Mouse (Mus musculus) lung, embryonic 16.5 days (tissue): ENCODE measurements around the gene Ugt3a1. TPM values are rescaled to one million over a fixed set of nuclear protein-coding genes. Genes with fewer than 3 reads are reported as not detected.

Experiments used
- ATAC-seq: fragments of 200-750 bp; cut with Nextera tagmentation; 2 replicates; pipeline ENCODE4 v1.8.0; 2017; ENCODE audit warnings: low read depth, mild to moderate bottlenecking, moderate library complexity
- H3K27ac ChIP-seq: fragments of 300-500 bp; sonication (generic); 2 replicates; pipeline ENCODE4 v1.5.1; 2014; ENCODE audit warnings: mild to moderate bottlenecking, control low read depth, low read length
- H3K27me3 ChIP-seq: fragments of 300-500 bp; sonication (generic); 2 replicates; pipeline ENCODE4 v1.6.1; 2014; ENCODE audit warnings: low read depth, low read length, mixed read lengths; ENCODE audit not compliant: control insufficient read depth, insufficient read depth
- H3K36me3 ChIP-seq: fragments of 300-500 bp; sonication (generic); 2 replicates; pipeline ENCODE4 v1.6.1; 2014; ENCODE audit warnings: low read length; ENCODE audit not compliant: control insufficient read depth, insufficient read depth
- H3K4me1 ChIP-seq: fragments of 300-500 bp; sonication (generic); replicated peaks from 2 replicates; pipeline ENCODE4 v1.6.1; 2014; ENCODE audit warnings: low read length, mixed read lengths; ENCODE audit not compliant: control insufficient read depth, insufficient read depth
- H3K4me2 ChIP-seq: fragments of 300-500 bp; sonication (generic); 2 replicates; pipeline ENCODE4 v1.6.1; 2014; ENCODE audit warnings: low read depth, low read length, control low read depth
- H3K4me3 ChIP-seq: fragments of 300-500 bp; sonication (generic); 2 replicates; pipeline ENCODE4 v1.5.1; 2014; ENCODE audit warnings: mild to moderate bottlenecking, low read length, control low read depth
- H3K9ac ChIP-seq: fragments of 300-500 bp; sonication (generic); 2 replicates; pipeline ENCODE4 v1.6.1; 2014; ENCODE audit warnings: low read length, control low read depth
- H3K9me3 ChIP-seq: fragments of 300-500 bp; sonication (generic); 2 replicates; pipeline ENCODE4 v1.6.1; 2016; ENCODE audit warnings: low read length; ENCODE audit not compliant: control insufficient read depth
- WGBS: fragments of 180-500 bp; shearing (Covaris S2); extraction: QIAGEN DNeasy Blood & Tissue Kit; methylation state at CpG from one replicate; pipeline ENCODE4 v1.1.7; 2014; 5-methylcytosine and 5-hydroxymethylcytosine counted together
- polyA plus RNA-seq: library from polyadenylated mRNA; unstranded; fragments of >200 nt; fragmentation: Nextera tagmentation; extraction: Ambion mirVana; gene quantifications from 2 replicates; pipeline ENCODE4 v1.2.1, GENCODE M21; 2015

Ugt3a1 gene
- polyA plus RNA-seq, 1 experiment from 2014 or later = not detected

DNA sequence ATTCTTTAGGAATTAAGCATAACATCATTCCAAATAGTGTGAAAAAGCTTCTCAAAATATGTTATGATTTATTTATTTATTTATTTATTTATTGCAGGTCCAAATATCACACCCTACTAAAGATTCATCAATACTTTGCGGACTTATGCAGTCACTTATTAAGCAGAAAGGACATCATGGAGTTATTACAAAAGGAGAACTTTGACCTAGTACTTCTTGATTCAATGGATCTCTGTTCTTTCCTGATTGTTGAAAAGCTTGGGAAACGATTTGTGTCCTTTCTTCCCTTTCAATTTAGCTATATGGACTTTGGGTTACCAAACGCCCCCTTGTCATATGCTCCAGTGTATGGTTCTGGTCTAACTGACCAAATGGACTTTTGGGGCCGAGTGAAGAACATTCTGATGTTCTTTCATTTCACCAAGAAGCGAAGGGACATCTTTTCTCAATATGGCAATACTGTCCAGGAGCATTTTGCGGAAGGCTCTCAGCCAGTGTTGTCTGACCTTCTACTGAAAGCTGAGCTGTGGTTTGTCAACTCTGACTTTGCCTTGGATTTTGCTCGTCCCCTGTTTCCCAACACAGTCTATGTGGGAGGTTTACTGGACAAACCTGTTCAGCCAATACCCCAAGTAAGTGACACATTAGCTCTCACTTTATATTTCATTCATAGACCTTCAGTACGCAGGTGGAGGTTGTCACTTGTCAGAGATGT lies 29.4 kb downstream of the Ugt3a1 start:
- H3K27ac ChIP-seq = no peak overlapping the region
- H3K27me3 ChIP-seq = no peaks in the 10 kb centered on the region
- no peaks in the 10 kb centered on the region for H3K36me3 ChIP-seq
- 71% methylated on average over 8 of the region's 8 CpGs for WGBS
- no peak overlapping the region for H3K4me3 ChIP-seq
- no peak overlapping the region for H3K9ac ChIP-seq
- no peak overlapping the region for H3K4me2 ChIP-seq
- no peaks in the 10 kb centered on the region for H3K9me3 ChIP-seq
- no peak for ATAC-seq
- no peaks in the 10 kb centered on the region for H3K4me1 ChIP-seq

- Histone ChIP-seq H3K4me2 (no peak overlapping the region), H3K4me1 (no peaks in the 10 kb centered on the region), H3K9ac (no peak overlapping the region), H3K27me3 (no peaks in the 10 kb centered on the region), H3K4me3 (no peak overlapping the region), H3K36me3 (no peaks in the 10 kb centered on the region), H3K9me3 (no peaks in the 10 kb centered on the region), H3K27ac (no peak overlapping the region)
- no peak for ATAC-seq
- WGBS = 78% methylated on average over 2 of the region's 2 CpGs
These were observed 57.9 kb downstream of the Ugt3a1 start for GRCm38 (mm10) chr15:9334596-9334995.

- Histone ChIP-seq H3K36me3 (no peaks in the 10 kb centered on the region), H3K4me2 (no peak within 1 kb of the TSS), H3K27me3 (no peaks in the 10 kb centered on the region), H3K9ac (no peak within 1 kb of the TSS), H3K27ac (no peak within 1 kb of the TSS), H3K4me1 (no peaks in the 10 kb centered on the region), H3K4me3 (no peak within 1 kb of the TSS), H3K9me3 (no peaks in the 10 kb centered on the region)
- ATAC-seq = no peak
- 81% methylated on average over 4 of the region's 4 CpGs for WGBS
These were observed 58.7 kb downstream of the Ugt3a1 start, which contains the start of gene Ugt3a2 for GRCm38 (mm10) chr15:9335341-9335740. Gene Ugt3a2, plus strand, starts transcription at chr15:9335550.

DNA sequence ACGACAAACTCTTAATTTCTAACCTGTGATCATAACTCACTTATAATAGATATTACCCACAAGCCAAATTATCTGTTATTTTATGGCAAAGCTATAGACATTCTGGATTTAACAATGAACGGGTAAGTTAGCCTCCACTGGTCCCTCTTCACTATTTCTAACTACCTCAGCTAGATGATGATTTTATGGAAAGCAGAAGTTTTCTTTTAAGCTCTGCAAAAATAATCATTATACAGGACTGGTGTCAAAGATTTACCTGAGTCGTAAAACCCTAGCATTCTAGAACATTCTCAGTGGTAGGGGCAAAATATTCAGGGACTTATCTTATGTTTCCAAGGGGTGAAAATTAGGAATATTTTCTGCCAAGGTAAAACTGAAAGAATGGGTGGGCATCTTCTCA lies 59.9 kb downstream of the Ugt3a1 start:
- H3K4me1 ChIP-seq = no peaks in the 10 kb centered on the region
- no peak overlapping the region for H3K27ac ChIP-seq
- H3K4me3 ChIP-seq = no peak overlapping the region
- H3K27me3 ChIP-seq = no peaks in the 10 kb centered on the region
- no peaks in the 10 kb centered on the region for H3K9me3 ChIP-seq
- ATAC-seq = no peak
- no peak overlapping the region for H3K4me2 ChIP-seq
- WGBS = 71% methylated on average over 3 of the region's 3 CpGs
- no peaks in the 10 kb centered on the region for H3K36me3 ChIP-seq
- H3K9ac ChIP-seq = no peak overlapping the region

DNA sequence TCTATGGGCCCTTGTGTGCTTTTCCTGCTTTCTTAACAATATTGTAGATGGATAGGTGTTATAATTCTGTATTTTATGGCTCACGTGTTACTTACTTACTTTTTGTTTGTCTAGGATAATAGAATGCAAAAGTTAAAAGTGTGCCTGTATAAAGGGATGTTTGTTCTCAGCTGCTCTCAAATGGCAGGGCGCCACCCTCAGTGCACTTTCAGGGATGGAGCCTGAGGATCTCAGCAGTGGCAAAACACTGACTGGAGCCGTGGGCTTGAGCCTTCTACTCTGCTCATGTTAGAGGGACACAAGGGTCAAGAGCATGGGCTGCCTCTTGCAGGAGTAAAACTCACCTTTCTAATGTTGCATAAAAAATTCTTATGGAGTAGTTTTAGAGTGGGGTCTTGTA lies 60.3 kb downstream of the Ugt3a1 start:
- Histone ChIP-seq H3K9me3 (no peaks in the 10 kb centered on the region), H3K27me3 (no peaks in the 10 kb centered on the region), H3K36me3 (no peaks in the 10 kb centered on the region), H3K9ac (no peak overlapping the region), H3K4me1 (no peaks in the 10 kb centered on the region), H3K4me2 (no peak overlapping the region), H3K27ac (no peak overlapping the region), H3K4me3 (no peak overlapping the region)
- no peak for ATAC-seq
- 43% methylated on average over 3 of the region's 3 CpGs for WGBS

DNA sequence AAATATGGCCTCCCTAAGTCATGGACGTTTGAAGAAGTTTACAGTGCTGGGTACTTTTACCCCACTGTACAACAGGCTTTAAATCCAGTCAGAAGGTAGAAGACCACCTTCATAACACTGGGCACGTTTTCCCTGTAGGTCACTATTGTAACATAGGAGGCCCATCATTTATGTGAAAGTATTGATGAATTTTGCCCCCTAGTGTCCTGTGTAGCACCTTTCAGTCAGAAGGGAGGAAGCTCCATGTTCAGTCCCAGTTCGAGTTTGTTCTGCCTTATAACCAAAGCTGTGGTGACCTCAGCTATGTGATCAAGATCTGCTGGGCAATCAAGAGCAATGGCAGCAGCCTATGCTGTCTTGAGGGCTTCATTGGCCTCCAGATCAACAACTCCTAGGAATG lies 72.1 kb downstream of the Ugt3a1 start:
- no peak overlapping the region for H3K4me3 ChIP-seq
- H3K27me3 ChIP-seq = no peaks in the 10 kb centered on the region
- no peaks in the 10 kb centered on the region for H3K36me3 ChIP-seq
- no peak overlapping the region for H3K4me2 ChIP-seq
- no peaks in the 10 kb centered on the region for H3K4me1 ChIP-seq
- WGBS = 34% methylated on average over 3 of the region's 3 CpGs
- no peak overlapping the region for H3K9ac ChIP-seq
- H3K27ac ChIP-seq = no peak overlapping the region
- no peak for ATAC-seq
- no peaks in the 10 kb centered on the region for H3K9me3 ChIP-seq

DNA sequence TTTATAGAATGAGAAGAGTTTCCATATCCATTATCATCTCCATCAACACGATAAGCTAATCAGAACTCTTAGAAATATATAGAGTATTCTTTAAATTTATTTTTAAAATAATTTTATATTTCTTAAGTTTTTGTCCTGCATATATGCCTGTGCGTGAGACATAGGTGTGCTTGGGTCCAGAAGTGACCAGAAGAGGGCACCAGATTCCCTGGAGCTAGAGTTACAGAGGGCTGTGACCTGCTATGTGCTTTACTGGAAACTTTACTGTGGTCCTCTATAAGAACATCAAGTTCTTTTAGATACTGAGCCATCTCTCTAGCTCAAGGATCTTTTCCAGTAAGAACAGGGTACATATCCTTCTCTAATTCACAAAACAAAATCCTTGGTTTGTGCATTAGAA lies 86.1 kb downstream of the Ugt3a1 start:
- H3K4me2 ChIP-seq = no peak overlapping the region
- ATAC-seq = no peak
- H3K4me1 ChIP-seq = no peaks in the 10 kb centered on the region
- no peak overlapping the region for H3K4me3 ChIP-seq
- 59% methylated on average over 2 of the region's 2 CpGs for WGBS
- H3K36me3 ChIP-seq = no peaks in the 10 kb centered on the region
- no peaks in the 10 kb centered on the region for H3K27me3 ChIP-seq
- no peak overlapping the region for H3K9ac ChIP-seq
- H3K27ac ChIP-seq = no peak overlapping the region
- H3K9me3 ChIP-seq = no peaks in the 10 kb centered on the region

Other genes with a start within 250 kb of the Ugt3a1 start
- 27.4 and 31.8 TPM in 2 replicates for gene Nadk2, start 205.6 kb upstream of the Ugt3a1 start, polyA plus RNA-seq
- gene Lmbrd2, start 136.3 kb upstream of the Ugt3a1 start, polyA plus RNA-seq = 2.8 and 3.2 TPM in 2 replicates
- gene Skp2, start 121.5 kb upstream of the Ugt3a1 start, polyA plus RNA-seq = 60.2 and 67.4 TPM in 2 replicates
- 0.09 TPM in 1 of 2 replicates, not detected in the other for gene Ugt3a2, start 58.7 kb downstream of the Ugt3a1 start, polyA plus RNA-seq
- gene Capsl, start 159.1 kb downstream of the Ugt3a1 start, polyA plus RNA-seq = 14.7 and 19.1 TPM in 2 replicates